Mouse (Mus musculus) cerebellum, adult 2 months (tissue): ENCODE data around the gene Gal3st2b. TPM values are rescaled to one million over a fixed set of nuclear protein-coding genes. Genes with fewer than 3 reads are reported as not detected.
"Not testable (repeated sequence)": the region's sequence is repeated elsewhere in the genome, so short reads cannot be mapped to it uniquely, and the experiment has no call there.

ENCODE experiments used
- DNase-seq, 2 experiments: peaks; one replicate each; pipeline ENCODE4 v3.0.0; 2021
- H3K27ac ChIP-seq: fragments of 200-500 bp; 2 replicates; pipeline ENCODE4 v1.5.1; 2012; ENCODE audit warnings: low read length, control low read depth, inconsistent platforms; ENCODE audit not compliant: insufficient read depth
- H3K27me3 ChIP-seq: fragments of 200-500 bp; 2 replicates; pipeline ENCODE4 v1.6.1; 2012; ENCODE audit warnings: inconsistent platforms, mild to moderate bottlenecking, low read length, moderate library complexity; ENCODE audit not compliant: control insufficient read depth, insufficient read depth
- H3K4me1 ChIP-seq: fragments of 200-500 bp; 2 replicates; pipeline ENCODE4 v1.6.1; 2011; ENCODE audit warnings: low read length; ENCODE audit not compliant: control insufficient read depth, insufficient read depth
- H3K4me3 ChIP-seq: fragments of 200-500 bp; replicated peaks from 2 replicates; pipeline ENCODE3; 2011; ENCODE audit warnings: mild to moderate bottlenecking, low read depth, low read length, control low read depth; ENCODE audit not compliant: insufficient read depth
- WGBS: fragments of 180-500 bp; shearing (Covaris S2); methylation state at CpG from one replicate; pipeline ENCODE4 v1.1.7; 2018; 5-methylcytosine and 5-hydroxymethylcytosine counted together
- polyA plus RNA-seq: library from polyadenylated mRNA; depleted of rRNA; stranded (reverse); fragments of >200 nt; gene quantifications from 2 replicates; pipeline ENCODE4 v1.2.3, GENCODE M21; 2012; rRNA removed

The Gal3st2b gene
- 0.11 TPM in 1 of 2 replicates, not detected in the other for polyA plus RNA-seq

DNA sequence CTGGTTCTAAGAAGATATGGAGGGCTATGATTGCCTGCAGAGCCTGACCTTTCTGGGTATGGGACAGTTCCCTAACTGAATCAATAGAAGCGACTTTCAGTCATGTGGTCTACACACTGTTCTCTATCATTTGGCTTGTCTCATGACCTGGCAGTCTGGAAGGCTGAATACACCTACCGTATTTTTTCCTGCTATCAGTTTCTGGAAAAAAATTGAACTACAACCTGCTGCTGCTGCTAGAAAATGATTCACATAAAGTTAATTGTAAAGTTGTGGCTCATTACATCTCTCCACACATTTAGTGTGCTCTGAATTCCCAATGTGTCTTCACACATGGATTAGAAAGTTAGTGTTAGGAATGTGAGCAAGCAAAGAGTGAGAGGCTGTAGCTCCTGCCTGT, at the start of gene Gal3st2b:
Gal3st2b (plus strand) TSS at position 301 of the 400 bp plus-strand sequence.
- not testable (repeated sequence) for H3K4me3 ChIP-seq, H3K27me3 ChIP-seq, DNase-seq, H3K4me1 ChIP-seq, H3K27ac ChIP-seq
- WGBS = 90% methylated on average over 2 of the region's 2 CpGs

DNA sequence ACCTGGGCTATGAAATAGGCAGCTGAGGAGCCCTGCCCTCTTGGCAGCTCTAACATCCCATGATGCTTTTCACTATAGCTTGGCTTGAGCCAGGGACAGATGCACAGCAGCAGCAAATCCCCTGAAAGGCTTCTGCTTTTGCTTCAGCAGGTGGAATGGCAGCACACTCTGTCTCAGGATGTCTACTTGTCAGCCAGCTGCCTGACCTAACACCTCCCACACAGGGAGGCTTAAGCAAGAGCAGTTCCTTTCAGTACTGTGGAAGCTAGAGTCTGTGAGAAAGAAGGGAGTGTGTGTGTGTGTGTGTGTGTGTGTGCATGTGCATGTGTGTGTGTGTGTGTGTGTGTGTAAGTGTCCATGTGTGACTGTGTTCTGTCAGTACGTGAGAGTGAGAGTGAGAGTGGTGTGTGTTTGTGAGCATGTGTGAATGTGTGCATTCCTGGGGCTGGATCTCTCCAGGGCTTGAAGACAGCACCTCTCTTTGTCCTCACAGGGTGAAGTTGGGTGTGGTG, 46.5 kb upstream of the Gal3st2b start:
- not testable (repeated sequence) for H3K4me3 ChIP-seq, DNase-seq, H3K27me3 ChIP-seq, H3K27ac ChIP-seq, H3K4me1 ChIP-seq
- 75% methylated on average over 1 of the region's 1 CpGs for WGBS

DNA sequence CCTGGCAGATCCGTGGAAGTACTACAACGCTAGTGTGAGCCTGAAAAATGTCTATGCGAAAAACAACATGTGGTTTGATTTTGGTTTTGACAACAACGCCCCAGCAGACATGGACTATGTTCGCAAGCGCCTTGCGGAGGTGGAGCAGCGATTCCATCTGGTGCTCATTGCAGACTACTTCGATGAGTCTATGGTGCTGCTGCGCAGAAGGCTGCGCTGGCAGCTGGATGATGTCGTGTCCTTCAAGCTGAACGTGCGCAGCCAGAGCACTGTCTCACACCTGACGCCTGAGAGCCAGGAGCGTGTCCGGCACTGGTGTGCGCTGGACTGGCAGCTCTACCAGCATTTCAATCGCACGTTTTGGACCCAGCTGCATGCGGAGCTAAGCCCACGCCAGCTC, 43.7 kb upstream of the Gal3st2b start:
- H3K27me3 ChIP-seq, H3K4me1 ChIP-seq, H3K27ac ChIP-seq, DNase-seq, H3K4me3 ChIP-seq: not testable (repeated sequence)
- WGBS = 88% methylated on average over 17 of the region's 22 CpGs

DNA sequence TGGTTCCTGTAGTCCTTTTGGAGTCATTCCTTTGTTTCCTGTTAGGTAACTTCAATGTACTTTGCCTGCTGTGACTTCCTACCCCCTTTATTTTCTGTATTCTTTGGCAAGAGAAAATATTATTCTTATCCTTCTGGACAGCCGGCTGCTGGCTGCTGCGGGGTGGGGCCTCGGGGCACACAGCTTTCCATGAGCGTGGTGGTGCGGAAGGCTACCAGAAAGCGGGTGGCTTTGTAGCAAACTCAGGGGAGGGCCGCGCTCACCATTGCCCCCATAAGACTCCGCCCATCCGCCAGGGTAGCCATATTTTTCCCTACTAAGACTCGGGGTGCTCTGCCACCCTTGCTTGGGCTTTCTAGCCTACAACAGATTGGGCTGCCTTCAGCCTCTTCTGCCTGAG, 36.3 kb upstream of the Gal3st2b start:
- H3K4me1 ChIP-seq, DNase-seq, H3K27ac ChIP-seq, H3K4me3 ChIP-seq, H3K27me3 ChIP-seq: not testable (repeated sequence)
- no CpG with 5 or more reads among the region's 11 CpGs for WGBS

DNA sequence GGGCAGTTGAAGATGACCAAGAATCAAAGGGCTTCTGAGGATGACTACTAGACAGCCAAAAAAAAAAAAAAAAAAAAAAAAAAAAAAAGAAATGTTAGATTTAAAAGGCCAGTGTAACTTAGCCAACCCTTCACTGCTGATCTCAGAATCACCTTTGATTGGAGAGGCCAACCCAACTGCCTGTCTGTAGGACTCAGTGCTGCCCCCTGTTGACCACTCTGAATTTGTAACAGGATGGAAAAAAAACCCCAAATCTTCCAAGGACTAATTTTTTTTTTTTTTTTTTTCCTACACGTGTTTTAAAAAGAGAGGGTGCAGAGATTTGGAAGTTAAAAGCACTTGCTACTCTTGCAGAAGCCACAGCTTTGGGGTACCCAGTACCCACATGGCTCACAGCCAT, 27.2 kb upstream of the Gal3st2b start:
- not testable (repeated sequence) for H3K4me3 ChIP-seq, H3K4me1 ChIP-seq, H3K27me3 ChIP-seq, H3K27ac ChIP-seq, DNase-seq
- 62% methylated on average over 1 of the region's 1 CpGs for WGBS

DNA sequence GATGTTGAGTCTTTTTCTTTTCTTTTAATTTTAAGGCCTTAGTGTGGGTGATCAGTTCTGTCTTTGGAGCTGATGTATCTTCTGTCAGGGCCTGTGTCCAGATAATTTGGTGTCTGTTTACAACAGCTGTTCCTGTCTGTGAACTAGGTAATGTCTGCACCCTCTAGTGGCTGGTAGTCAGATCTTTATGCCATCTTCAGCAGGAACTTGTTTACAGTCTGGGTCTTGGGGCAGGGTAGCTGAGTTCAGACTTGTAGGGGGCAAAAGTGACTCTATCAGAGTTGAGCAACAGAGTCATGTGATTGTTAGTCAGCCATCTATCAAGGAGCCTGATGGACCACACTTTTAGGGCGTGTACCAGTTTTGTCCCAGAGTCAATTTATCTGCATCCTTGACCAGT, 20.7 kb upstream of the Gal3st2b start:
- not testable (repeated sequence) for H3K27me3 ChIP-seq, DNase-seq, H3K4me1 ChIP-seq, H3K27ac ChIP-seq, H3K4me3 ChIP-seq
- no CpG with 5 or more reads among the region's 1 CpGs for WGBS

DNA sequence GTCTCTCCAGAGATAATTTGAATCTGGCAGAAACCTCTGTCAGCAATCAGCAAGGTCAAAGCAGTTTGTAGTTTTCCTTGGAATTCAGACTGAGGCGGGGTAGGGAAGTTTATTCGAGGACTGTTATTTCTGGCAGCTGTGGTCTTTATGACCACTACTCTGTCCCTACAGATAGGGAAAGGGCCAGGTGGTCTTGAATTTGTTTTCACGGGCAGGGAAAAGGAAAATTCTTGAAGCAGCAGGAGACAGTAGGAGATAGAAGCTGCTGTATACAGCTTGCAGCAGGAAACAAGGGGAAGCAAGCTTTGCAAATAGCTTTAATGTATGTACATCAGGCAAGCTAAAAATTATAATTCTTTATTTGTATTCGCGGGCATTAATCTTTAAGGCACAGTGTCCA, 16.8 kb upstream of the Gal3st2b start:
- 67% methylated on average over 5 of the region's 5 CpGs for WGBS
- not testable (repeated sequence) for H3K4me3 ChIP-seq, DNase-seq, H3K4me1 ChIP-seq, H3K27ac ChIP-seq, H3K27me3 ChIP-seq

DNA sequence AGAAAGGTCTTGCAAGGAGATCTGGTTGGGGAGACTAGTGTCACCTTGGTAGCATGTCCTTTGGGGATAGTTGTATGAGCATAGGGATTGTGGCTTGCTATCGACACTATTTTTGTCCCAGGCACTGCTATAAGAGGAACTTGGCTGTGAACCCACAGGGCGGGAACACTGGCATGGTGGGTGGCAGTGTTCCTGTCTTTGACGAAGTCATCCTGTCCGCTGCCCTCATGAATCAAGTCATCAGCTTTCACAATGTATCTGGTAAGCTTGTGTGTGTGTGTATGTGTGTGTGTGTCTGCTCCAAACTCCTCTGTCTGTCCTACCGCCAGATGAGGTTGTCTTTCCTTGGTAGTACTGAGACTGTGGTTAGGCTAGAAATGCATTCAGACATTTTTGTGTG, 11.4 kb upstream of the Gal3st2b start:
- H3K27ac ChIP-seq, DNase-seq, H3K4me3 ChIP-seq, H3K4me1 ChIP-seq, H3K27me3 ChIP-seq: not testable (repeated sequence)
- 34% methylated on average over 3 of the region's 5 CpGs for WGBS

DNA sequence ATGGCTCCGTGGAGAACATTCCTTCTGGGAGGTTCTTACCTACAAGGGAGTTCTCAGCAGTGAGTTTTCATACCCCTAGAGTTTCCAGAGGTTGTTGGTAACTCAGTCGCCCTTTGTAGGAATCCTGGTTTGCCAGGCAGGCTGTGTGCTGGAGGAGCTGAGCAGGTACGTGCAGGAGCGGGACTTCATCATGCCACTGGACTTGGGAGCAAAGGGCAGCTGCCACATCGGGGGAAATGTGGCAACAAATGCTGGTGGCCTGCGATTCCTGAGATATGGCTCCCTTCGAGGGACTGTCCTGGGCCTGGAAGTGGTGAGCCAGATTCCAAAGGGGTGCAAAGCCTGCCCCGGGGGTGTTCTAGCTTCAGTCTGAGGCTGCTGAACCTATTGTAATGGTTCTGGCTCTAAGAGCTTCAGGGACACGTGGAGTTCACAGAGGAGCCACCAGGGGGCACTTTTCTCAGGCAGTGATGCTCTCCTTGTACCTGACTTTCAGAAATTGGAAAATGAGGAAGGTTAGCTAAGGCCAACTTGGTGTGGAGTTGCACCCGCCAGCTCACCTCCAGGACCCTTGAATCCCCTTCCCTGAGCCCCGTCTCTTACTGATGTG, 9.0 kb upstream of the Gal3st2b start:
- not testable (repeated sequence) for H3K4me3 ChIP-seq, H3K27me3 ChIP-seq, H3K27ac ChIP-seq, H3K4me1 ChIP-seq, DNase-seq
- no CpG with 5 or more reads among the region's 11 CpGs for WGBS

DNA sequence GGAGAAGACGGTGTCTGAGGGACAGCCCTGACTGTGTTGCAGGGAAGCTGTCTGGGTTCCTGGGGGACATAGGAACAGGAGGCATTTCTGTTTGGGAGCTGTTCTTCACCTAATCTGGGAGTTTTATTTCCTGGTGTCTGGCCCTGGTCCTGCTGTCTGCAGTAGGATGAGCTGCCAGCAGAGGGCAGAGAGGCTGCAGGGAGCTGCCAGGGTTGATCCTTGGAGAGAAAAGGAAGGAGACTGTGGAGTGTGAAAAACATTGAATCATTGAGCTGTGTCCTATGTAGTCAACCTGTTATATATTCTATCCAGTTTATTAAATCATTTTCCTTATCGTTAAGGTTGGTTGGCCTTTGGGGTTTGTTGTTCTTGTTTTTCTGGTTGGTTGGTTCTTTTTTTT, 6.2 kb upstream of the Gal3st2b start:
- no CpG with 5 or more reads among the region's 2 CpGs for WGBS
- H3K27me3 ChIP-seq, H3K27ac ChIP-seq, H3K4me3 ChIP-seq, H3K4me1 ChIP-seq, DNase-seq: not testable (repeated sequence)

DNA sequence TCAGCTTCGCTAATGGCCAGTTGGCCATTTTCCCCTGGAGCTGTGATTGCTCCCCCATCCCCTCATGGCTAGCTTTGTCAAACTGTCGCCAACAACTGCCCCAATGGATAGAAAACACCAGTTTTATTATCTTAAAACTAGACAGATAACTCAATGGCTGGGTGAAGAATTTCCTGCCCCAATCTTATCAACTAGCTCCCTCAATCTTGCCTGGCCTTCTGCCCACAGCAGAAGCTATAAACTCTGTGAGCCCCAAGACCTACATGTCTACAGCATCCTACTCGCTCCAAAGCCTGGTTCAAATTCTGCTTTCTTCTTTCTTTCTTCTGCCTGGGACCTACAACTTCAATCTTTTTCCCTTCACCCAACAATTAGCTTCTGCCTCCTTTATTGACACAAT, 951 bp upstream of the Gal3st2b start:
- not testable (repeated sequence) for H3K27me3 ChIP-seq, DNase-seq, H3K4me3 ChIP-seq, H3K27ac ChIP-seq, H3K4me1 ChIP-seq
- 79% methylated on average over 3 of the region's 3 CpGs for WGBS

DNA sequence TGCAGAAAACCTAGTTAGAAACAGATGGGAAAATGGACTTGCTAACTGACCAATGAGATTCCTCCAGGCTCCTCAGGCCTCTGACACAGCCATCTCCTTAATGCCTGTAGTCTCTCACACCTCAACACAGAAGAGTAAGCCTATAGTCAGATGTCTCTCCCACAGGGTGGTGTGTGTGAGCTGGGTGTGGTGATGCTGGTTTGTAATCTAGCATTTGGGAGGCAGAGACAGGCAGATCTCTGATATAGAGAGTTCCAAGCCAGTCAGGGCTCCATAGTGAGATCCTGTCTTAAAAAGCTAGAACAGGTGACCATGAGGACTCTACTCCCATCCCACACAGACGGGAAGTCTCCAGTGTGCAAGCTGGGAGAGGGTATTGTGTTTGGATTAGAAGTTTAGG, 664 bp downstream of the Gal3st2b start:
- H3K4me3 ChIP-seq, DNase-seq, H3K27me3 ChIP-seq, H3K27ac ChIP-seq, H3K4me1 ChIP-seq: not testable (repeated sequence)
- WGBS = 94% methylated on average over 1 of the region's 1 CpGs

DNA sequence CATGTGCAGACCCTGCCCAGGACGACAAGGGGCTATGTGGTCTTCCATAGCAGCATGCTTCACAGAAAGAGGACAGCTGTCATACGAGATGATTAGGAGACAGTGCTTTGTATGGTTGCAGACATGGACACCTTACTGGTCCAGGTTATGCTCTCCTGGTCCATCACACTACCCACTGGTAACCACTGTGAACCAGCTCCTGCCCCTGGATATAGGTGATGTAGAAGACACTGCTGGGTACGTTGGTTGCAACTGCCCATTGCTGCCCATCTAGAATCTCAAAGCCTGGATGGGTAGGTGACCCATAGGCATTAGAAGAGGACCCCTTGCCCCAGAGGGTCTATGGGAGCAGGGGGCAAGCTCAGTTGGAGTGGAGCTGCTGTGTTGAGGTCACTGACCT, 1.2 kb downstream of the Gal3st2b start:
- DNase-seq = not testable (repeated sequence)

More for the DNA sequence above, 1.2 kb downstream of the Gal3st2b start:
- WGBS = 85% methylated on average over 3 of the region's 3 CpGs
- H3K27ac ChIP-seq, H3K4me1 ChIP-seq, H3K27me3 ChIP-seq, H3K4me3 ChIP-seq: not testable (repeated sequence)
